Mouse (Mus musculus) ZHBTc4 (cell line): ENCODE measurements at regions not wholly inside any gene's neighbourhood (a gene's known extent, or its start where the extent isn't known, plus 50 kb on each side); places are given as distances from the start of the nearest gene placed in this dataset.
A peak's percentile ranks its signal among the peaks of the same experiment; 100 is the strongest.

Experiments used
- DNase-seq: peaks from one replicate; pipeline ENCODE4 v3.0.0-alpha.2; 2011; ENCODE audit warnings: low read depth, low spot score

DNA sequence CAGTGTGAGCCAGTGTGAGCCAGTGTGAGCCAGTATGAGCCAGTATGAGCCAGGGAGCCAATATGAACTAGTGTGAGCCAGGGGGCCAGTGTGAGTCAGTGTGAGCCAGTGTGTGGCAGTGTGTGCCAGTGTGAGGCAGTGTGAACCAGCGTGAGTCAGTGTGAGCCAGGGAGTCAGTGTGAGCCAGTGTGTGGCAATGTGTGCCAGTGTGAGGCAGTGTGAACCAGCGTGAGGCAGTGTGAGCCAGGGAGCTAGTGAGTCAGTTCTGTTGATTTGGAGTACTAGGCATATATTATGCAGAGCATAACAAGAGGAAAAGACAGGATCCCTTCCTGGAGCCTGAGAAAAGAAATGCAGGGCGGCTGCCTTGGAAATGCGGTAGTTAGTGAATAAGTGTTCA is 82.7 kb upstream of the Zfhx3 start:
- DNase-seq = peak; percentile 56

DNA sequence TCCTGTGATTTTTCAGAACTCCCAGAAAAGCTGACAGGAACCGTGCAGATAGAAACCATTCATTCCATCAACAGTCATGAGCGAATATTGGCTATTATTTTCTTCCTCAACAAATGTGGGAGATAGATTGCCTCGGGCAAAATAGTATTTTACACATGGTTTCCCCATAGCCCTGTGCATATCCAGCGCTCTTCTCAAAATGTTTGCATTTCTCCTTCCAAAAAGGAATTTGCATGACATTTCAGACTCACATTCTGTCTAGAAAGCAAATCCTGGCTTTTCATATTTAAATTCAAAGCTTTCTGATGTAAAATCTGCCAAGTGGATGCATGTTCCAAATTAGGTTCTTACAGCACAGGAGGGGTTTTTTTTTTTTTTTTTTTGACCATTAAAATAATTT is 82.2 kb upstream of the Zfhx3 start:
- peak; percentile 23 for DNase-seq

DNA sequence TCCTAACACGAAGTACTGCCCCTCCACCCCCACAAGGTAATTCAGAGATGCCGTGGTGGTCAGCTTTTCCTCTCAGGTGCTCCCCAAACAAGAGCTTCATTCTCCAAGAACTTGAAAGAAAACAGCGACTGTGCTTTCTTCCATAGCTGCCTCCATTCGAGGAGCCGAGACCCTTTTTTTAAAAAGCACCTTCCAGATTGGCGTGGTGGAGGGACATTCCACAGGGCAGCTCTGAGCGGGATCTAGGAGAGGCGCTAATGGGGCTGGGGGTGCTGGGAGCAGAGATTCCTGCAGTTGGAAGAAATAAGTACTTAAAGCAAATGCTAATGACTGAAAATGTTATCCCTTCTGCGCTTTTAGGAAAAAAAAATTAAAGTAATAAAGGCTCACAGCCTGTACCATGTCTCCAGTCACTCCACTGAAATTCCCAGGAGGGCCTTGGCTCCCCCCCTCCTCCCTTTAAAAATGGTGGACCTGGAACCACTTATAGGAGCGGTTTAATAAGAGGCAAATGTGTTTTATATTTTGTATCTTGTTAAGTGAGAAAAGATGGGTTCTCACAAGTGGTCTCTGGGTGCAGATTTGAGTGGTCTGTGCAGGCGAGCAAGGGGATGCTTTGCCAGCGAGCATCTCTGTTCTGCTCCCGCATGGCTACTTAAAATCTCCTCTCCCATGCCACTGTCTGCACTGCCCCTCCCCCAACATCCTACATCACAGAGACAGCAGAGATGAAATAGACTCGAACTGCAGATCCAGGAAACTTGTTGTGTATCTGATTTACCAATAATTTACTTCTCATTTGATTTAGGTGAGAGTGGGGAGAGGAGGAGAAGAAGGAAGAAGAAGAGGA is 77.4 kb upstream of the Zfhx3 start:
- DNase-seq = no peak

DNA sequence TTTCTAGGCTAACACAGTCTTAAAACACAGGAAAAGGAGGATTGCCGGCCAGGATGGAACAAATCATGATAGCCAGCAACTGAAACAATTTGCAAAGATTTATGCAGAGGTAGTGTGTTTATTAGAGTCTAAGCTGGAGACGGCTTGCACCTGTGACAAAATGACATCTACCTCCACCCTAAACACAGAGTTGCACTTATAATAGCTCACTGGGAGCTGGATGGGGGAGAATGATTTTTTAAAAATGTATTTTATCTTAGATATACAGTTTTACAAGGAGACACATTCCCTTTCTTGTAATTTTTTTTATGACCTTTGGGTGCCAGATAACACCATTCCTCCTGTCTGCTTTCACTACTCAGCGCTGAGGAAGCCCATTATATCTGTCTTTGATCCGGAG is 76.7 kb upstream of the Zfhx3 start:
- no peak for DNase-seq

DNA sequence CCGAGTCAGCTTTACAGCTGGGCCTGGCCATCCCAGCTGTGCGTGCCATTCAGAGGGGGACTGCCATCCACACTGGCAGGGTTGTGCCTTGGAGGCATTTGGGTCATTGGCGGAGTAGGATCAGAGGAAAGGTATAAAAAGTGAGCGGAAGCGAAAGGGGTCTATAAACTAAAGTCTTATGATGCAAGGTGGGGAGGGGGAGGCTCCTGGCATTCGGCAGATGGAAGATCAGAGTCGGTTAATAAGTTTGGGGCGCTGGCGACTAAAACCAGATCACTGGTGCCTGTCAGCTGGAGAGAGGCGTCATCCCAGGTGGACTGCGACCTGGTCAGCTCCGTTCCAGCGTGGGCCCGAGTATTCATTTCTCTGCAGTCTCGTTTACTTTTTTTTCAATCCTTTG is 70.7 kb upstream of the Zfhx3 start:
- DNase-seq = no peak

DNA sequence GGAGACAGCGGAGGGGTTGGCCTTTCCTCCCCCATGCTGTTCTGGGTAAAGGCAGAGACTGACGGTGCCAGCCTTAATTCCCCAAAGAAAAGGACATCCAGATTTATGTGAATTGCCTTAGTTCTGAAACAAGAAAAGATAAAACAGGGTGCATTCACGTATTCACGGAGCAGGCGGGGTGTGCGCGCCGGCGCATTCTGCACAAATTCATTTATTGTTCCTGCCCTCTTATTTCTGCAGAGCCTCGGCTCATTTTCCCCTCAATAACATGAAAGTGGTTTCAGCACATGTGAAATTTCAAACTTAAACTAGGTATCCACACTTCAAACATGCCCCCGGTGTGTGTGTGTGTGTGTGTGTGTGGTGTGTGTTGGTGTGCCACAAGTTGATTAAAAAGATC is 70.3 kb upstream of the Zfhx3 start:
- DNase-seq = no peak

DNA sequence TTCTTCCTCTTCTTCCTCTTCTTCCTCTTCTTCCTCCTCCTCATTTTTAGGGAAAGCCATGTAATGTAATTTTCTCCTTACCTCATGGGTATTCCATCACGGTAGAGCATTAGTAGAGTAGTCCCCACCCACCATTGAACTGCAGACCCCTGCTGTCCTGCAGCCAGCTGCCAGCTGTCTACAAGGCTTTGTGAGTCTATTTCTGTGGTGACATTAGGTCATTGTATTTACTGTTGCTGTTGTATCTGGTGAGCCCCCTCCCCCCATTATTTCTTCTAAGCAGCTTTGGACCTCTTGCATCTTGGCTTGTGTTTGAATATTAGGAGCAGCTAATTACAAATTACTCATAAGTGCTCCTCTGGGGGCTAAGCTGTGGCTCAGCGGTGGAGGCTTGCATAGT is 66.0 kb upstream of the Zfhx3 start:
- peak; percentile 48 for DNase-seq

DNA sequence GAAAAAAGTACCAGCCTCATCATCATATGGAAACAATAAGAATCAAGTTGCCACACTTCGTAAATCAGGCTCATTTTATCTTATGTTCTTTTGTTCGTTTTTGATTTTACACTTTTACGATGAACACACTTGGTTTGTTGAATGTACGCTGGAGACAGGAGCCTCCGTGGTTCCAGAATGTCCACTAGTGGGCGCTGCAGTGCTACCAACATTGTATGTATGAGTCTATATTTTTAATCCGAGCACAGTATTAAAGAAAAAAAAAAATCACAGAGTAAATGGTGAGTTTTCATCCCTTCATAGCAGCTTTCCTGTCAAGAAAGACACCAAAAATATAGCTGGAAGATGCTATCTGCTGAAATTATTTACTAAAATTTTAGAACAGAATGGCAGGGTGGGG is 60.6 kb upstream of the Zfhx3 start:
- DNase-seq = peak; percentile 62

DNA sequence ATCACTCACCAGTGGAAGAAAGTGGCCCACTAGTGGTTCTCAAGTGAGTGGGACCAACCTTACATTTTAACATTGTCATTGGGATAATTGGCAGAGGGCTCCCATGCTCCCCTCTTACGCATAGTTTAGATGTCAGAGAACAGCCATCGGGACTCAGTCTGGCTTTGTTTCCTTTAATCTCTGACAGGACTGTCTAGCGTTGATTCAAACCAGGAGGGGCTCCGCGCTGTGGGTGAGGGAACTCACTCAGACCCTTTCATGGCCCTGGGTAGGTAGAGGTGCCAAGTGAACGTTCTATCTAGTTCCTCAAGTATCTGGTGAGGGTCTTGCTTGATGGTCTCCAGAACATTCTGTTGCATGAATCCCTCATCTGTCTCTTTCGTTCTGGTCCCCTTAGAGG is 56.9 kb upstream of the Zfhx3 start:
- DNase-seq = no peak

DNA sequence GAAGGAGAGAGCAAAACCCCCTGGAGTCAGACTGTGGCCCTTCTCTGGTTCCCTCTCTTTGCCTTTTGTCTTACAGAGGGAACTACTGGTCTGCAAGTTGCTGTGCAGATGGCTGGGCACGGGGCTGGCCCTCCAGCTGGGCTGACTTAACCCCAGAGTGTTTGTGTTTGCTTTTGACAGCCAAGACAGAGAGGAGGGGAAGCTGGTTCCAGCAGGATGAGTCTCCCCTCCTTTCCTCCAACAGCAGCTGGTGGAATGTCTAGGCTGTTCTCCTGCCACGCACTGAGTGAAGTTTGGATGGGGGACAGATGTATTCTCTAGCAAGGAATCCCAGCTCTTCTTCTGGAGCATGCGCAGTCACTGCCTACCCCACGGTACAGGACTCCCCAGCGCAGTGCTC is 56.5 kb upstream of the Zfhx3 start:
- no peak for DNase-seq

DNA sequence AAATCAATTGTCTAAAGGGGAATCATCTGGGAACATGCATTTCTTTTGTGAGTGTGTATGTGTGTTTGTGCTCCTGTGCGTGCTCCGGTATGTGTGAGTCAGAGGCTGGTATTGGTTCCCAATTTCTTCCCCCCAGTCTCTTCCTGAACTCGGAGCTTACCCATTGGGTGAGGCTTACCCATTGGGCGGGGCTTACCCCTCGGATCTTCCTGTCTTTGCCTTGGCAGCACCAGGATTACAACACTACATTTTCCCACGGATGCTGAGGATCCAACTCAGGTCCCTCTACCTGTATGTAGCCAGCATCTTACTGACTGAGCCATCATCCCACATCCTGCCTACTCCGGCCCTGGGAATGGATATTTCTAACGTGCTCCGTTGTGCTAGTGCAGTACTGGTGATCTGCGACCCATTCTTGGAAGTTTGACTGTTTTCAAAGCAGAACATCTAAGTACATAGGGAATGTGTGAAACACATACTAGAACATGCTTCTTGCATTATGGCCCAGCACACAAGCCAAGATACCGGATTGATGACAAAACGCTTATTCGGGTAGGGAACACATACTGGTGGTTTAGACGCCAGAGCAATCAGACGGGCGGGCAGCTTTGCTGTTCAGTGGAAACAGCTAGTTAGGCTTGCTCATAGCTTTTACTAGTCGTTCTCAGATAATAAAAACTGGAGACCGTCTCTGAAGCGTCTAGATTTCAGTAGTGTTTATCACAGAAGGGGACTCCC is 55.8 kb upstream of the Zfhx3 start:
- DNase-seq = peak; percentile 28

DNA sequence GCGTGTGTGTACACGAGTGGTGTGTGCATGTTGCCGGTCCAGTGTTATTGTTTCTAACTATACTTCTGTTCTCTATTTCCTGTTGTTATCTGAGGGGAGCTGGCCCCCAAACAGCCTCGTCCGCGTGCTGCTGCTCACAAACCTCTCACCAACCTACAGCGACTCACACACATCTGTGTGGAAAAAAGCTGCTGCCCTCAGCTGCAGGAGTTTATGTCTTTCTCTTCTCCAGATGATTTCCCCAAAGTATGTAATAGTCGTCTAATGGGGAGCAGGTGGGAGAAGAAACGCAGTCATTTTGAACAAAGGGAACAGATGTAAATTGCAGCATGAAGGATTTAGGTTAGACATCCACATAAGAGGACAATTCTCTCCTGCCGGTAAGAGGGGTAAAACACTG is 55.1 kb upstream of the Zfhx3 start:
- DNase-seq = no peak

DNA sequence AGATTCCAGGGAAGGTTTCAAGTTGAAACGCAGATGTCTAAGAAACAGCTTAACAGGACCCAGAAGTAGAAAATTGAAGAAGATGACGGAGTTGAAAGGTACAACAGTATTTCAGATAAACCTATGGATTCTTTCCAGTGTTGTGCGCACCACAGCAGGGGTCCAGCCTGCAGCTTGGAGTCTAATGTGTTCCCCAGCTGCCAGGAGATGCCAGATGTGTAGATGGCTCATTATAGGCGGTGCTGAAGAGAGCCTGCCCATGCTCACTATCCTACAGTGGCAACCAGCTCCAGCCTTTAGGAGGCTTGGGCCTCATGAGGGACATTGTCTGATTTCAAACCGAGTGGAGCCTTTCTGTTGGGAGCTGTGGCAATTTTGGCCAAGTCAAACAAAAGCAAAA is 51.5 kb upstream of the Zfhx3 start:
- DNase-seq = no peak
